Mouse (Mus musculus) thymus, postnatal 4 days (tissue): Measurements from ENCODE around the gene Psmg4.
A peak's percentile ranks its signal among the peaks of the same experiment; 100 is the strongest.

Experiments used
- DNase-seq: peaks from one replicate; pipeline ENCODE4 v3.0.0; 2021

Psmg4 gene

DNA sequence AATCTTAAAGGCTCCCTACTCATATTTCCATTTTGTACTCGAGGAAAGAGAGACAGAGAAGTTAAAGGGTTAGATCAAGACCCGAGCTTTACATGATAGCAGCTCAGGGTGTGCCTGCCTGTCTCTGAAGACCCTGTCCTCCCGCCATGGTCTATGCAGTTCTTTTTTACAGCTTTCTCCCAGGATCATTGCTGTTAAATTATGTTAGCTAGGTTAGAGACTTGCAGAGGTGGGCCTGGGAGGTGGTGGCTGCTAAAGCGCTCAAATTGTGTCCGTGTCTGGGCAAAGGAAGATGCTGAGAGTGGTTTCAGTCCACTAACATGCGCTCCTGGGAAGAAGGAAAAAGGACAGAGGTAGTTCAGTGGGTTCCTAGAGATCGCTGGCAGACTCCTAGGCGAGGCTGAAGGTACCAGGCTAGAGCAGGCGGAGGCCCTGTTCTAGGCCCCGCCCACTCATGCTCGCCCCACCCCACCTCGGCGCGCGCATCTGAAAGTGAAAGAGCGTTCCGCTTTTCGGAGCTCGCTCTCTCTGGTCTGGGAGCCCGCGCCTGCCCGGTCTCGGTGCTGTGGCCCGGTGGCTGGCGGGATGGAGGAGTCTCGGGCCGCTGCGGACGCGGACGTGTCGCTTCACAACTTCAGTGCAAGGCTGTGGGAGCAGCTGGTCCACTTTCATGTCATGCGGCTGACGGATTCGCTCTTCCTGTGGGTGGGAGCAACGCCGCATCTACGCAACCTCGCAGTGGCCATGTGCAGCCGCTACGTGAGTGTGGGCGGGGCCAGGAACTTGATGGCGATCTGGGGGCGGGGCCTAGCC, at the start of gene Psmg4:
Gene Psmg4, plus strand, starts transcription at position 474 of the 813 bp plus-strand sequence.
- peak; percentile 98 for DNase-seq

DNA sequence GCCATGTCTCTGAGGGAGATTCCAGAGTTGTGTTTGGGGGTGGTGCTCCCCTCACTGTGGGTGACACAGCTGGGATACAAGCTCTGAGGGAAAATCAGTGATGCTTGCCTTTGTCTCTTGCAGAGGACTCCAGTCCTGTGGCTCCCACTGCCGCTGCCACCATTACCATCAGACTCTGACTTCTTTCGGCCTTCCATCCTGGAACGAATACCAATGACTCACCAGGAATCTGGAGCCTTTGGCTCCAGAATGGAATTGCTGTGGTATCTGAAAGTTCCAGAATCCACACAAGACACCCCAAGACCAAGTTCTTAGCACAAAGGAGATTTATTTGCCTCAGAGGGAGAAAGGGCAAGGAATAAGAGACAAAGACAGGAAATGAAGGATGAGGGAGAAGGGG, 49.7 kb upstream of the Psmg4 start:
- no peak for DNase-seq

DNA sequence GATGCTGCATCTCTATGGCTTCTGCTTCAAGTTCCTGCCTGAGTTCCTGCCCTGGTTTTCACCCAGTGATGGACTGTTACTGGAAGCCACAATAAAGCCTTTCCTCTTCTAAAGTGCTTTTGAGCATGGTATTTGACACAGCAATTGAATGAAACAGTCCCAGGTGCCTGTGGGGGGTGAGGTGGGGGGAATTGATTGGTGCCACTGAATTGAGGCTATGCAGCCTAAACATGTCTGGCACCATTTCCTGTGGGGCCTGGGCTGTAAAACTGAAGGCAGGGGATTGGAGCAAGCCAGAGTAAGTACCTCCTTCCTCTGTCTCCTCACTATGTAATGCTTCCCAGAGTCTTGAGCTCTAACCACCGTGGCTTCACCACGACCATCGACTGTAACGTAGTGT, 48.1 kb upstream of the Psmg4 start:
- peak; percentile 58 for DNase-seq

DNA sequence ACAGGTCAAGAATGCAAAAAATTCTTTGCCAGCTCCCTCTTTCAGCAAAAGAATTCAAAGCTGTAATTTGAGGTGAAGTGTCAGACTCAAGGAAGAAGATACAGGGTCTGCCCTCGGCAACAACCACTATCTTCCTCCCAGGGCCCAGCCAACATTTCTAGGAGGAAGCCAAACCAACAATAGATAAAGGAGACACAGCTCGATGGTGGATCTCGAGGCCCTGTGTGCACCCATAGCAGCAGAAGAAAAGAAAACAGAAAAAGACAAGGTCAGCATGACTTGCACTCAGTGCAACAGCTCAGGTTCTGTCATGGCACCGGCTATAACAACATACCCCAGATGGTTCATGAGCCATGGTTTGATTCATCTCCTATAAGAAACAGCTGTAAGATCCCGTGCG, 46.3 kb upstream of the Psmg4 start:
- DNase-seq = no peak

DNA sequence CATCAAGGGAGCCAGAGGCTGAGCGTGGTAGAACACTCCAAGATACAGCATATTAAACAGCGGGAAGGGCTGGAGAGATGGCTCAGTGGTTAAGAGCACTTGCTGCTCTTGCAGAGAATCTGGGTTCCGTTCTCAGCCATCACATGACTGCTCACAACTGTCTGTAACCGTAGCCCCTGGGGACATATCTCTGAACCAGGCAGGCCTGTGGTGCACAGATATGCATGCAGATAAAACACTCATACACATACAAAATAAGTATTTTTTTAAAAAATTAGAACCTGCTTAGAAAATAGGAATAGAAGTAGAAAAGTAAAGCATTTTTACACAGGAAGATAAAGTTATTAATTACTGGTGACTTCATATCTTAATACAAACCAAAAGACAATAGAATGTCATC, 43.9 kb upstream of the Psmg4 start:
- peak; percentile 42 for DNase-seq

DNA sequence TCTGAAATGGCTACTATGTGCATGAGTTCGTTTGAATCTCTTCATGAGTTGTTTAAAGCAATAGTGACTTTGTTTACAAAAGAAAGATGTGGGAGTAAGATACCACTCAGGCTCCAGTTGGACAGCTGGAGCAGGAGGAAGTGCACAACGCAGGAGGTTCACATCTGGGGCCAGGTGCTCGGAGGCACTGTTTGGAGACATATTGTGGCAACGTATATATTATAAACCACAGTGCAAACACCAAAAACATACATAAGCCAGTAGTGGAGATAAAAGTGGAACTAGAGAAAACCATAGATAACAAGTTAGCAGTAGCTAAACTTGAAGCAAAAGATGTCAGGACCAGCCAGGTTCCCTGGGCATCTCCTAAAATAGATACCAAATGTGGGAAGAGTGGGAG, 43.4 kb upstream of the Psmg4 start:
- peak; percentile 63 for DNase-seq

DNA sequence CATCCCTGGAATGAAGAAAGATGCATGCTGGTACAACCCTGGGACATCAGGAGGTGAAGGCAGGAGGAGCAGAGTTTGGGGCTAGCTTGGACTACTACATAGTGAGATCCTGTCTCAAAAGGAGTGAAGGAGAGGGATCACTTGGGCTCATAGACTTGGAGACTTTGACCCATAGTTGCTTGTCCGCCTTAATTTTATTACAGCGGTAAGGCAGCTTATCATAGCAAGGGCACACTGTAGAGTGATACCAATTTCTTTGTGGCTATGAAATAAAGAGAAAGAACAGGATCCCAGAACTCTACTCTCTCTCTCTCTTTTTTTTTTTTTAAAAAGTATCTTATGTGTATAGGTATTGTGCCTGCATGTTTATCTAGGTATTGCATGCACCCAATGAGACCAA, 42.2 kb upstream of the Psmg4 start:
- DNase-seq = peak; percentile 5

DNA sequence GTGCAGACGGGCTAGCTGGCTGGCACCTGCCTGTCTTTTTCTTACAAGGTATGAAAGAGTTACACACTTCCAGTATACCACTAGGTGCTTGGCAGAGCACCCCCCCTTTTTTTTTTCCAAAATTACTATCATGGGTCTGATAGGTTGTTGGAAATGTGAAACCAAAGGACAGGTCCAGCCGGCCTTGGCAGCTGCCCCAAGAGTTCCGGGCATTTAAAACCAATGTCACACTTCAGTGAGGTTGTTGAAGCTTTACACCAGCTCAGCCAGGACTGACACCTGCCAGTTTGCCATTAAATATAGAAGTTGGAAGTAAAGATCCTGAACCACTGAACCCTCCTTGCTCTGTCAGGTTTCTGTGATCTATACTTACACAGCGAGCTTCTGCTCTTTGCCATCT, 37.1 kb upstream of the Psmg4 start:
- DNase-seq = peak; percentile 23

DNA sequence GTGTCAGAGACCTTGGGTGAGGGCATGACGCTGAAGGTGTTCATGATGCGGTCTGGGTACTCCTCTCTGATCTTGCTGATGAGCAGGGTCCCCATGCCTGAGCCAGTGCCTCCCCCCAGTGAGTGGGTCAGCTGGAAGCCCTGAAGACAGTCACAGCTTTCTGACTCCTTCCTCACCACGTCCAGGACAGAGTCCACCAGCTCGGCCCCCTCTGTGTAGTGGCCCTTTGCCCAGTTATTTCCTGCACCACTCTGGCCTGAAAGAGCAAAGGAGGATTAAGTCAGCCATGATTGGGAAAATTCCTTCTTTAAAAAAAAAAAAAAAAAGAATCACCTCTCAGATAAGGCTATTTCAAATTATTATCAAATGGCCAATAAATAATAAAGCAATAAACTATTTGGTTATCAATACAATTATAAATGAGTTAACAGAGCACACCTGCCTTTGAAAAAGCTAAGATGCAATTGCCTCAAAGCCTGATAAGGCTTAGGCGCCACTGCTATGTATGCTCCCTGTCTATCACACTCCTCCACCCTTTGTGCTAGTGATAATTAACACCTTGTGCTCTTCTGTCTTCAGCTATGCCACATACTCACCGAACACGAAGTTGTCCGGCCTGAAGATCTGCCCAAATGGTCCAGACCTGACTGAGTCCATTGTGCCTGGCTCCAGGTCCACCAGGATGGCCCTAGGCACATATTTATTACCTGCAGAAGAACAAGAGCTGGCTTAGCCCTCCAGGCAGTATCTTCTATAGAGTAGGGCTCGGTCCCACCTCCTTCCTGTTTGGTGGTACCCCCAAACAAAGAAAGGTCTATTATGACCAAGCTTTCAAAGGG, 34.3 kb upstream of the Psmg4 start:
- DNase-seq = no peak

DNA sequence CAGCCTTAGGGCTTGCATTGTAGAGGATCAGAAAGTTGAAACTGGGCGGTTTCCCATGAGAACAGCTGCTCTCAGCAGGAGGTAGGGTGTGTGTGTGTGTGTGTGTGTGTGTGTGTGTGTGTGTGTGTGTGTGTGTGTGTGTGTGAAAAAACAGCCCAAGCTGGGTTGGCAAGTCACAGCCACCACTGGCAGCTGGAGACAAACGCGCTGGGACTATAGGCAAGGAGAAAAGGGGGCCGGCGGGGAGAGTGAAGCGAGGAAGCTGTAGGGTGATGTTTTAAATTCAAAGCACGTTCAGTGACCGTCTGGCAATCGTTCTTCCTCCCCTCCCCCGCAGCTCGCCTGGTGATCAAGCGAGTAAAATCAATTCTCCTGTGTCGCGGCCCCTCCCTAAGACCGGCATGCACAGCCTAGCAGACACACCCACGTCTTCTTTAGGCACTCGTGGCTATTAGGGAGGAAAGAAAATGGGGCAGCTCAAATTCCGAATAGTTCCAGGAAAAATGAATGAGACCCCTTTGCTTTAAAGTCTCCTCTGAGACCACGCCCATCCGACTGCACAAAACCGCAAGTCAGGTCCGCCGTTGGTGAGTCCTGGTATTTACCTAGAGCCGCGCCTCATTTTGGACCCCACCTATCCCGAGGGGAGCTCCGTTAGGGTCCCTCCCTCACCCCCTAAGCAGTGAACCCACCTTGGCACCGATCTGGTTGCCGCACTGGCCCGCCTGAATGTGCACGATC, 33.1 kb upstream of the Psmg4 start:
- DNase-seq = peak; percentile 62

DNA sequence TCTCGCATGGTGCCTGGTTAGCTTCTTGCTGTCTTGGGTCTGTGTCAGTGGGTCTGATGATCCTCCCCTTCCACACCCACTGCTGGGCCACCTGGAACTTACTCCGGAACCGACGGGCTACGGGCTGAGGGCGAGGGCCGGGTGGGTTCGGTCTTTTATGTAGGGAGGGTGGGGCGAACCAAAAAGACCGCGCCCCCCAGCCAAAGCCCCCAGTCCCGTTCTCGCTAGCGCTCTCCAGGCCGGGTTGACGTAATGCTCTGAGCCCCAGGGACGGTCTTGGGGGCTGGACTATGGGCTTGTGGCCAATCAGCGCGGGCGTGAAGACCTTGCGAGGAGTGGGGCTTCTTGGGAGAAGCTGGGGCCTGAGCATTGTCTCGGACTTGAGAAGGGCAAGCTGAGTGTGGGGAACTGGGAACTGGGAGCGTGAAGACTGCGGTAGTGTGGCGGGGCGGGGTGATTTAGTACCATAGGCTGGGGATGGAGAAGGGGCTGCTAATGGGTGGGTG, 32.5 kb upstream of the Psmg4 start, which contains the start of gene Tubb2b:
Gene Tubb2b, minus strand, starts transcription at position 241 of the 506 bp plus-strand sequence.
- DNase-seq = peak; percentile 78

DNA sequence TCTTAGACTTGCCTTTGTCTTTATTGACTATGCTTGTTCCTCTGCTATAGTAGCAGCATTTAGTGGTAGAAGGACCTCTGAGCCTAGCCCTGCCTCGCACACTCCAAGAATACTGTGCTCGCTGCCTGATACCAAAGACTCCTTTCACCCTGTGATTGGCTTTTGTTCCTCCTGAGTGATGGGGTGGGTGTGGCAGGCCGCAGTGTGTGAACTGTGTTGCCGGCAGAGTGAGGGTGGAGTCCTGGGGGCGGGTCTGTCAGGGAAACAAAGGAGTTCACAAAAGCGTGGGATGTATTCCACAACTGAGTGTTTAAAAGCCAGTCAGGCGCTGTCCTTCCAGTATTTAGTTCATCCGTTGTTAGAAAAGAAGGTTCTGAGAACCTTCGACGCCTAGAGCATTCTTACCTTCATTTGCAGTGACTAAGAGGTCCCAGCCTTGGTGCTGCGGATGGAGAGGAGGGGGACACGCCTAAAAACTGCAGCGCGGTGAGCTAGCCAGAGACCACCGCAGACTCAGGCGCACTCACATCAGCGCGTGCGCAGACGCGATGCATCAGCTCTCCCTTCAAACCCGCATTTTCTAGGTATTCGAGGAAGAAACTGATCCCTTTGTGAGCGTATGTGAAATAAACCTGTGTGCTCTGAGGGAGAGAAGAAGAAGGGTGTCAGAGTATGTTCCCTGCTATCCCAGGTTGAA, 31.6 kb upstream of the Psmg4 start:
- DNase-seq = peak; percentile 75

DNA sequence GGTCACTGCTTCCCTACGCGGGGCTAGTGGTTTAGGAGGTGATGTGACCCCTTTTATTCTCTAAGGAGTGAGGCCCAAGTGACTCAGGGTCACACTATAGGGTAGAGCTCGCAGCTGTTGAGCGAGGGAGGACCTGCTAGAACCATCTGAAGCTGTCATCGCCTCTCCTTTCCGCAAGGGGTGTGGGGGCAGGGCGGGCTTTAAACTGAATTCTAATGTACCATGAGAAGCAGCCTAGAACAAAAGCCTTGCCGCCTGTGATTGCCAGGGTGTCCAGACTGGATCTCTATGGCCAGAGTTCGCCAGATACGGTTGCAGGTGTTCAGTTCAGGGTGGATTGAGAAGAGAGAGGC, 31.1 kb upstream of the Psmg4 start:
- DNase-seq = peak; percentile 88

DNA sequence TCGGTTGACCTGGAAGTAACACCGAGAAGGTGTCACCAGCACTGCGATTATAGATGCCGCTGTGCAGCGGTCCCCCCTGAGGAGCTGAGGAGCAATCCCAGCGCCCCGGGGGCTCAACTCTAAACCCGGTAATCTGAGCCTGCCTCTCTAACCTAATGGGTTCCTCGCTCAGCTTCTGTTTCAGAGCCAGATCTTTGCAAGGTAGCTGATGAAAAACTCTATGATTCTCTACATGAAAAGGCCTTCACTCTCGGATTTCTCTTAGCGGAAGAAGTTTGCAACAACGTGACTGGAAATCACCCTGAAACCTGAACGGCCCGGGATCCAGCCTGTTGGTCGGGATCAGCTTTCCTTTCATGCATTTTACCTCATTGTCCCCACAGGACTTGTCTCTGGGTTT, 30.5 kb upstream of the Psmg4 start:
- DNase-seq = peak; percentile 41

DNA sequence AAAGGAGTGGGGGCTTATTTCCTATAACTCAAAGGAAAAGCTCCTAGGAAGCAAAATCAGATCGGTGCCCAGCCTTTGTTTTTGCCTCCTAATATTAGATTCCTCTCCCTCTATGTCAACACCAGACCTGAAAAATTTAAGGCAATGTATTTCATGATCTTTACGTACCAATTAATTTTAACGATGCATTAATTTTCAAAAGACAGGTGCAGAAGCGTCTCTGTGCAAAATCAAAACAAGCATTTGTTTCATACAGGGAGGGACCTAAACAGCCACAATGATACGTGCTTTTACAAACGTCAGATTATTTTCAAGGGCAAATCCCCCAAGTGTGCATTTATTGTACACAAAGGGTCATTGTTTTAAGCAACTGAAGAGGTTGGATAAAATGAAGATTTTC, 29.9 kb upstream of the Psmg4 start:
- DNase-seq = no peak

DNA sequence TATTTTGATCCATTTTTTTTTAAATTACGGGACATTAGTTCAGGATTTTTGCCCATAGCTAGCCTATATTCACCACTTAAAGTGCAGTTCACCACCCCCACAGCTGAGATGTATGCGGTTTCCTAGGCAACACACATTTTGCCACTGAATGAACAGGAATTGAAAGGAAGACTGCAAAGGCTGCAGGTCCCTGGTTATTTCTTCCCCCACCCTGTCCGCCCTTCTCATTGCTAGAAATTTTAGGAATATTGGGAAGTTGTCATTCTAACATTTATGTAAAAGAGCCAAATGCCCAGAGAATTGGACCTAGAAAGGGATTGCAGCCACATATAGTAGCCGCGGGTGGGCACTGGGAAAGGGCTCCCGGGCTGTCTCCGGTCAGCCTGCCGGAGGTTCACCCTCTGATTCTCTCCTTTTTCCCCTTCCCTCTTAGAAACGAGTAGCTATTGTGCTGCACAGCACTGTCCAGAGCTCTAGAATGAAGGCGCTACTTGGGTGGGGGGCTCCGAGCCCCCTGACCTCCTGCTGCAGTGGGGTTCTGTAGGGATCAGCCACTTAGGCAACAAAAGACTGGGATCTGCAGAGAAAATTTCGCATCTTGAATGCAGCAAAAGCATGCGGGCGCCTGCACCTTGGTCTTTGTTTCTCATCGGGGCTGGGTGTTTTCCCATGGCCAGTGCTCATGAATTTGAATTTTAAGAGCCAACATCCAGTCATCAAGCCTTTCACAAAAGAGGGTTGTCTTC, 29.3 kb upstream of the Psmg4 start:
- DNase-seq = no peak

DNA sequence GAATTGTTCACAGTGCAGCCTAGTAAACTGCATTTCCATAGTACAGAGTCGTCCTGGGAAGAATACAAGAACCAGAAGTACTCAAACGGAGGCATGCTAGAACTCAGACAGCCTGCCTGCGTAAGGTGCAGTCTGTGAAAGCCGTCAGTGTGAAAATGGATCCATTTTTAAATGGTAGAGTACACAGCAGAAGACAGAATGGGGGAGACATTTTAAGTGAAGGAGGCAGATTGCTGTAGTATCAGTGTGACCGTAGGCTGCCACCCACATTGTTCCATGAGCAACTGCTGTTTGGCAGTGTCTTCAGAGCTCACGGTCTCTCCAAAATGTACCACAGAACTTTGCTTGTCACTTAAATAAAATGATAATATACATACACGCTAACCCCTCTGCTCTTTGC, 28.5 kb upstream of the Psmg4 start:
- DNase-seq = no peak

DNA sequence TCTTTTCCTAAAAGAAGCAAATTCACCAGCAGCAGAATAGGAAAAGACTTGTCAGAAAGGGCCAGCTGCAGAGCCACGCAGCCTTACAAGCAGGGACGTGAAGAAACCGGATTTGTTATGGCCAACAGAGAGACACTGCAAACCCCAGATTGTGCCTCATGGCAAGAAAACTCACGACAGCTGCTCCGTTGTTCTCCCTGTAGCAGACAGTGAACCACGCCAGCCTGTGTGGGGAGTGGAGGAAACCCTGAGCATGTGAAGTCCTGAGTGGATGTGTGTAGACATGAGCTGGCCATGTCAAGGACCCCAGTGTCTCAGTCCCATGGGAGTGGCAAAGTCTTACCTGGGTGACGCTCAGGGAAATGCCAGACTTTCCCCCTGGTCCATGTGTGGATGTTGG, 26.2 kb upstream of the Psmg4 start:
- DNase-seq = peak; percentile 10

DNA sequence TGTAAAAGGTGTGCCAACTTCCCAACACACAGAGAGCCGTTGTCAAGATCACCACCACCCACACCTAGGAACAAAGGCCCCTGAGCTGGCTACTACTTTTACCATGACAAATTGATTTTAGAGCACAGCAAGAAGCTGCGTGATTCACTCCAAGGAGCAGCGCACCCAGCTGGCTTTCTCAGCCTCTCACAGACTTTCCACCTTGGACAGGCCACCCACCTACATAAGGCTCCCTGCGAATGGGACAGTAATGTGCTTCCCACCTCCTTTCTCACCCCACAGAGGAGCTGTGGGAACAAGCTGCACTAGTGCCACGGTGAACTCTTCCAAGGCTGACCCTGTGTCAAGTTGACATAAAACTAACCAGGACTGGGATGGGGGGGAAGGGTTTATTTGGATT, 19.4 kb upstream of the Psmg4 start:
- peak; percentile 3 for DNase-seq

DNA sequence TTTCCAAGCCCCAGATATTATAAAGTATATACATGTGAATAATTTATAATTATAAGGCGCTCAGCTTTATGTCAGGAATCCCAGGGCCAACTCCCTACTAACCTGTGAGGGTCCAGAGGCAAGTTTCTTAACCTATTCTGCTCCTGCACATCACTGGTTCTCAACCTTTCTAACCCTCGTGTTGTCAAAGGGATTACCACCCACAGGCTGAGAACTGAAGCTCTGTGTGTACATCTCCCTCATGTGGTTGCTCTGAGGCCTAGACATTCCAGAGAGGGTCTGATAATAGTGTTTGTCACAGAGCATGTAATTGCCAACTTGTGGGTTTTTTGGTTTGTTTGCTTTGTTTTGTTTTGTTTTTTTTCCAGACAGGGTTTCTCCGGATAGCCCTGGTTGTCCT, 15.8 kb upstream of the Psmg4 start:
- peak; percentile 21 for DNase-seq

DNA sequence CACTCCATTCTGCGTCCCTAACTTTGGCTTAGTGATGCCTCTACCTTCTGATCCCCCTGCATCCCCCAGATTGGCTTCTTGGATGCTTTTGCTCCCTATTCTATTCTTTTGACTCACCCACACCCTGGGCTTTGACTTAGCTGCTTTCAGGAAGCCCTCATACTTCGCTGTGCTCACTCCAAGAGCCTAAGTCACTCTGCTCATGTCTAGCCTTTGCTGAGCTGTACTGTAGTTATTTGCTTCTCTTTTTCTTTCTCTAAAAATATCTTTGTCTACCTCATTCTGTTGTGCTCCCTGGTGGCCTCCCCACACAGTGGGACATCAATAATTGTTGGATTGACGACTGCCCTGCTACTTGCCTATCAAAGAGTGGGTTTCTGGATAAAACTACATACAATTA, 14.6 kb upstream of the Psmg4 start:
- peak; percentile 5 for DNase-seq
